Mouse (Mus musculus) brain, embryonic 14.5 days (tissue): ENCODE results near the gene Tmem269.

Experiments
- CTCF ChIP-seq: fragments of 200-500 bp; IDR thresholded peaks from 2 replicates; pipeline ENCODE4 v1.5.1; 2012; ENCODE audit warnings: inconsistent platforms, mild to moderate bottlenecking, moderate library complexity, borderline replicate concordance; ENCODE audit not compliant: insufficient read depth, insufficient read length; ENCODE audit errors: extremely low read depth
- POLR2A ChIP-seq: fragments of 200-500 bp; IDR thresholded peaks from 2 replicates; pipeline ENCODE4 v1.6.1; 2012; ENCODE audit warnings: mild to moderate bottlenecking, inconsistent platforms, borderline replicate concordance; ENCODE audit not compliant: poor library complexity, insufficient read depth, insufficient read length, severe bottlenecking; ENCODE audit errors: extremely low read depth

- TF ChIP-seq CTCF = no peak
- TF ChIP-seq POLR2A = no peak
Observed at GRCm38 (mm10) chr4:119263459-119263858, 45.4 kb upstream of the Tmem269 start.
